Mouse (Mus musculus) bone marrow, adult 2 months (tissue): ENCODE measurements around the gene Spdye4a.

ENCODE experiments used
- CTCF ChIP-seq: fragments of 200-500 bp; IDR thresholded peaks from 2 replicates; pipeline ENCODE4 v1.5.1; 2011; ENCODE audit warnings: low read length, control low read depth; ENCODE audit not compliant: control insufficient read depth, insufficient read depth
- POLR2A ChIP-seq: fragments of 200-500 bp; IDR thresholded peaks from 2 replicates; pipeline ENCODE4 v1.6.1; 2011; ENCODE audit warnings: low read depth, mild to moderate bottlenecking, control low read depth, low read length, borderline replicate concordance; ENCODE audit not compliant: control insufficient read depth

GRCm38 (mm10) chr5:143195166-143195565 lies 31.5 kb downstream of the Spdye4a start:
- no peak for TF ChIP-seq POLR2A
- TF ChIP-seq CTCF = no peak
